Mouse (Mus musculus) liver, postnatal 0 days (tissue): ENCODE data around the gene Fgd5. TPM values are rescaled to one million over a fixed set of nuclear protein-coding genes. Genes with fewer than 3 reads are reported as not detected.
A peak's percentile ranks its signal among the peaks of the same experiment; 100 is the strongest.

Source experiments
- ATAC-seq: fragments of 200-750 bp; cut with Nextera tagmentation; 2 replicates; pipeline ENCODE4 v1.8.0; 2017; ENCODE audit warnings: mild to moderate bottlenecking, moderate library complexity
- DNase-seq: peaks from one replicate; pipeline ENCODE4 v3.0.0-alpha.2; 2016
- H3K27ac ChIP-seq: fragments of 300-500 bp; sonication (generic); 2 replicates; pipeline ENCODE4 v1.5.1; 2014; ENCODE audit warnings: antibody characterized with exemption, moderate library complexity, mild to moderate bottlenecking, low read depth
- H3K27me3 ChIP-seq: fragments of 300-500 bp; sonication (generic); 2 replicates; pipeline ENCODE4 v1.6.1; 2014; ENCODE audit warnings: low read length, control low read depth, mixed read lengths; ENCODE audit not compliant: insufficient read depth
- H3K36me3 ChIP-seq: fragments of 300-500 bp; sonication (generic); replicated peaks from 2 replicates; pipeline ENCODE4 v1.6.1; 2014; ENCODE audit warnings: mild to moderate bottlenecking, control low read depth, low read length, moderate library complexity, mixed read lengths; ENCODE audit not compliant: insufficient read depth
- H3K4me1 ChIP-seq: fragments of 300-500 bp; sonication (generic); 2 replicates; pipeline ENCODE4 v1.6.1; 2014; ENCODE audit warnings: antibody characterized with exemption, mild to moderate bottlenecking, control low read depth; ENCODE audit not compliant: insufficient read depth
- H3K4me2 ChIP-seq: fragments of 300-500 bp; sonication (generic); 2 replicates; pipeline ENCODE4 v1.6.1; 2014; ENCODE audit warnings: low read depth, mild to moderate bottlenecking, low read length, moderate library complexity, mixed read lengths
- H3K4me3 ChIP-seq: fragments of 300-500 bp; sonication (generic); 2 replicates; pipeline ENCODE4 v1.5.1; 2014; ENCODE audit warnings: low read depth, low read length
- H3K9ac ChIP-seq: fragments of 300-500 bp; sonication (generic); replicated peaks from 2 replicates; pipeline ENCODE4 v1.6.1; 2014; ENCODE audit warnings: mild to moderate bottlenecking, moderate library complexity
- H3K9me3 ChIP-seq: fragments of 300-500 bp; sonication (generic); 2 replicates; pipeline ENCODE4 v1.6.1; 2016; ENCODE audit warnings: mild to moderate bottlenecking, control low read depth, low read length, mixed read lengths
- CTCF ChIP-seq: sonication (generic); IDR thresholded peaks from 2 replicates; pipeline ENCODE4 v1.5.1; 2016; ENCODE audit warnings: antibody characterized with exemption, low read depth
- EP300 ChIP-seq: IDR thresholded peaks from 2 replicates; pipeline ENCODE4 v1.6.1; 2016; ENCODE audit warnings: antibody characterized with exemption, low read depth, mild to moderate bottlenecking
- WGBS: fragments of 180-500 bp; shearing (Covaris S2); extraction: QIAGEN DNeasy Blood & Tissue Kit; methylation state at CpG from one replicate; pipeline ENCODE4 v1.1.7; 2014; ENCODE audit not compliant: insufficient replicate concordance; 5-methylcytosine and 5-hydroxymethylcytosine counted together
- polyA plus RNA-seq: library from polyadenylated mRNA; unstranded; fragments of >200 nt; fragmentation: Nextera tagmentation; extraction: Ambion mirVana; gene quantifications from 2 replicates; pipeline ENCODE4 v1.2.1, GENCODE M21; 2015

Fgd5 gene
- polyA plus RNA-seq, 1 experiment from 2014 or later = 2.3 TPM

DNA sequence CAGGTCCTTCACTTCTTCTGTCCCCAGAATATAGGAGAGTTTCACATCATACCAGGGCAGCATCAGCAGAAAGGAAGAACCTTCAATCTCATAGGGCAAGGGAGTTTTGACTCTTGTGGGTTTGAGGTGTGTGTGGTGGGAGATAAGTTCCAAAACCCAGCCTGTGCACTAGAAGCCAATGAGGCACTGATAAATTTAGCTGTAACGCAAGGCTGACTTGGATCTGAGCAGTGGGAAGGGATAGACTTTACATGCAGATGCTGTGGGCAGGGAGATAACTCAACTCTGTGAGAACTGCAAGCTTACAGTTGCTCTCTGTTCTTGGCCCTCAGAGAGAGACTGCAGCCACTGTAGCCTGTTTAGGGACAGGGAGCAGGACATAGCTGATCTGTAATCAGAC is 64.2 kb downstream of the Fgd5 start:
- peak; percentile 44 for ATAC-seq

DNA sequence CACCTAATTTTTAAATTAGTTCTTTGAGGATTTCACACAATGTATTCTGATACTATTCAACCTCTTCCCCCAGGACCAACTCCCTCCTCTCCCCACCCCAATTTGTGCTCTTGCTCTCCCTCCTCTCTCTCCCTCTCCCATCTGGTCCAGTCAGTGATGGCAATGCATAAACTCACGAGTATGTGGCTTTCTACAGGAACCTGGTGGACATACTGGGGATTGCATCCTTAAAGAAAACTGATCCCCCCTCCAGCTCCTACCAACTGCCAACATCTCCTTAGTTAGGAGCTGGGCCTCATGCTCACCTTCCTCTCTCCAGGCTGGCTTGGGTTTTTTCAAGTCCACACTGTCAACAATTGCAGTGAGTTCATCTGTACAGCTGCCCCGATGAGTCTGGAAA is 79.1 kb downstream of the Fgd5 start:
- no peak for ATAC-seq
- H3K4me3 ChIP-seq = no peak overlapping the region
- no peak for DNase-seq
- no peaks in the 10 kb centered on the region for H3K9me3 ChIP-seq
- TF ChIP-seq EP300 = no peak
- TF ChIP-seq CTCF = peak; percentile 49
- H3K9ac ChIP-seq = no peak overlapping the region
- WGBS = 49% methylated on average over 2 of the region's 2 CpGs
- no peaks in the 10 kb centered on the region for H3K27me3 ChIP-seq
- no peak overlapping the region for H3K27ac ChIP-seq
- H3K36me3 ChIP-seq = no peaks in the 10 kb centered on the region
- H3K4me2 ChIP-seq = no peak overlapping the region
- H3K4me1 ChIP-seq = no peaks in the 10 kb centered on the region

More for the DNA sequence above, 64.2 kb downstream of the Fgd5 start:
- Histone ChIP-seq H3K4me1 (no peaks in the 10 kb centered on the region), H3K36me3 (no peaks in the 10 kb centered on the region), H3K9me3 (no peaks in the 10 kb centered on the region), H3K27me3 (no peaks in the 10 kb centered on the region), H3K4me2 (no peak overlapping the region), H3K9ac (no peak overlapping the region), H3K27ac (no peak overlapping the region), H3K4me3 (no peak overlapping the region)
- TF ChIP-seq CTCF = no peak
- no peak for TF ChIP-seq EP300
- WGBS = 55% methylated on average over 1 of the region's 1 CpGs
- DNase-seq = no peak

DNA sequence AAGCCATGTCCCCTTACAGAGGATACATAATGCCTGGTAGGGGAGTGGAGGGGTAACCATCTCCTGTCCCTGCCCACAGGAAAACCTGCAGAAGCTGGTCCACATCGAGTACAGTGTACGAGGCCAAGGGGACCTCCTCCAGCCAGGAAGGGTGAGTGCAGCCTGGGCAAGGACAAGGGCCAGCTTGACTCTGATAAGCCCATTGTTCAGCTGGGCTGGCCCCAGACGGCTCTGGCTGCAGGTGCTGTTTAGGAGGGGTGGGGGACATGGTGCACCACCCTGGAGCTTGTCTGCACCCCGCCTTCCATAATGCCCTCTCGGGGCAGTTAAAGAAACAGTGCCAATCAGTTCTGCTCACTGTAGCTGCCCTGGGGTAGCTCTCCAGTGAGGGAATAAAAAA is 83.0 kb downstream of the Fgd5 start:
- no peaks in the 10 kb centered on the region for H3K9me3 ChIP-seq
- no peak overlapping the region for H3K27ac ChIP-seq
- no peak for TF ChIP-seq EP300
- H3K9ac ChIP-seq = no peak overlapping the region
- no peak overlapping the region for H3K4me2 ChIP-seq
- H3K27me3 ChIP-seq = no peaks in the 10 kb centered on the region
- H3K4me1 ChIP-seq = no peaks in the 10 kb centered on the region
- no peak overlapping the region for H3K4me3 ChIP-seq
- DNase-seq (no peak), ATAC-seq (no peak)
- WGBS = 58% methylated on average over 5 of the region's 5 CpGs
- no peaks in the 10 kb centered on the region for H3K36me3 ChIP-seq

DNA sequence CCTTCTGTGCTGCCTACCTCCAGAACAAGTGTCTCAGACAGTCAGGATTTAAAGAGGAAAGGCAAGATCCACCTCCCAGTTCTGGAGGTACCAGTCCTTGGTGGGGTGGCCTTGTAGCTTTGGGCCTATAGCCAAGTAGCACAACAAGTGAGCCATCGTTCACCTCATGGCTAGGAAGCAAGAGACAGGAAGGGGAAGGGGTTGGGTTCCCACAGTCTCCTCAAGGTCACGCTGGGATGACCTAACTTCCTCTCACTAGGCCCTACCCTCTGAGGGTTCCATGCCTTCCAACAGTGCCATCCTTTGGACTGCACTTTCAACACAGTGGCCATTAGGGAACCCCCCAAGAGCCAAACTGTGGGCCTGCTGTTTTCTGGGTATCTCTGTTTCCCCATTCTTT is 84.8 kb downstream of the Fgd5 start:
- no peak for DNase-seq
- no peak overlapping the region for H3K4me3 ChIP-seq
- H3K4me2 ChIP-seq = no peak overlapping the region
- no peaks in the 10 kb centered on the region for H3K9me3 ChIP-seq
- no peaks in the 10 kb centered on the region for H3K27me3 ChIP-seq
- WGBS = 50% methylated on average over 2 of the region's 2 CpGs
- no peak for TF ChIP-seq CTCF
- no peak for TF ChIP-seq EP300
- H3K4me1 ChIP-seq = no peaks in the 10 kb centered on the region
- H3K27ac ChIP-seq = no peak overlapping the region
- H3K36me3 ChIP-seq = no peaks in the 10 kb centered on the region
- no peak for ATAC-seq
- no peak overlapping the region for H3K9ac ChIP-seq

DNA sequence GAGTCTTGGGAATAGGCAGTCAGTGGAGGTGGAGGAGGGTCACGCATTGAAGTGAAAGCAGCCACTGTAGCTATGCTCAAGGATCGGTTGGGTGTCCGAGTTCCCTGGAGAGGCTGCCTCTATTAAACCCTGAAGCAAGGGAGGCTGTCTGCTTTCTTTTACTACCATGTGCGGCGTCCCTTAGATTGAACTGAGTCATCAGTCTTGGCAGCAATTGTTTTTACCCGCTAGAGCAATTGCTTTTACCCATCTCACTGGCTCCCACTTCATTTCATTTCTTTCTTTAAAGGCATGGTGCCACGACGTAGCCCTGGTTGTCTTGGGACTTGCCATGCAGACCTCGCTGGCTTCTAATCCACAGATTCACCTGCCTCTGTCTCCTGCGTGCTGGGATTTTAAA is 85.4 kb downstream of the Fgd5 start:
- WGBS = 83% methylated on average over 10 of the region's 10 CpGs
- DNase-seq (no peak), ATAC-seq (no peak)
- Histone ChIP-seq H3K36me3 (no peaks in the 10 kb centered on the region), H3K9me3 (no peaks in the 10 kb centered on the region), H3K27ac (no peak overlapping the region), H3K27me3 (no peaks in the 10 kb centered on the region), H3K9ac (no peak overlapping the region), H3K4me2 (no peak overlapping the region), H3K4me1 (no peaks in the 10 kb centered on the region), H3K4me3 (no peak overlapping the region)
- no peak for TF ChIP-seq CTCF
- no peak for TF ChIP-seq EP300

DNA sequence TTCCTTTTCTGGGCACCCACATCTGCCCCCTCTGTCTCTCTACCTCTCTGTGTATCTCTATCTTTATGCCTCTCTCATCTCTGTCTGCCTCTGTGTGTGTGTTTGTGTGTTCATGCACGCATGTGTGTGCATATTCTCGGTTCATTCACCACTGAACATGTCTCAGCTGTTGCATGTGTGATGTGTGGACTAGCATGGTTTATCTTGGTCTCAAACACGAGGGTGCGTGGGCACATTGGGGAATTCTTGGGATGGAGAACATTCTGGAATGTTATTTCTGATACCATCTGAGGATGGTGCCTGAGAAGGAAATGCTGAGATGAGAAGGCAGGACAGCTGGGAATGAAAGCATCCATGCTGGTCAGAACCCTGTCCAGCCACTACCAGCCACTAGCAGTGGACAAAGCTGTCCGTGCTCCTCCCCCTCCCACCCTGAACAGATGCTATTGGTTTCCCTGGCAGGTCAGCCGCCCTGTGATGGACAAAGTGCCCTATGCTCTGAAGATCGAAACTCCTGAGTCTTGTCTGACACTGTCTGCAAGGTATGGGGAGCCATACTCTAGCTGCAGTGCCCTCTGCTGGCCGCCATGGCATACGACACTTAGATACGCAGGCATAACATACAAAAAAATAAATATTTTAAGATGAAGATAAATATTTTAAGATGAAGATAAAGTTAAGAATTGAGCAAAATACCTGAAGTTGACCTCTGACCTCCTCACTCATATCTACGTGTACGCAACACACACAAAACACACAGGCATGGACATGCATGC is 87.2 kb downstream of the Fgd5 start:
- H3K27ac ChIP-seq = no peak overlapping the region
- H3K36me3 ChIP-seq = no peaks in the 10 kb centered on the region
- H3K4me3 ChIP-seq = no peak overlapping the region
- H3K9ac ChIP-seq = no peak overlapping the region
- H3K4me2 ChIP-seq = no peak overlapping the region
- H3K9me3 ChIP-seq = no peaks in the 10 kb centered on the region
- peak; percentile 61 for DNase-seq
- no peaks in the 10 kb centered on the region for H3K27me3 ChIP-seq
- H3K4me1 ChIP-seq = no peaks in the 10 kb centered on the region
- TF ChIP-seq EP300 (no peak), CTCF (peak; percentile 74)
- WGBS = 63% methylated on average over 12 of the region's 12 CpGs
- ATAC-seq = no peak
